Mouse (Mus musculus) midbrain, embryonic 15.5 days (tissue): Measurements from ENCODE around the gene Fyb. TPM values are rescaled to one million over a fixed set of nuclear protein-coding genes. Genes with fewer than 3 reads are reported as not detected.
"Not testable (repeated sequence)": the region's sequence is repeated elsewhere in the genome, so short reads cannot be mapped to it uniquely, and the experiment has no call there.

Experiments
- ATAC-seq: fragments of 200-750 bp; cut with Nextera tagmentation; replicated peaks from 2 replicates; pipeline ENCODE4 v1.8.0; 2017; ENCODE audit warnings: moderate TSS enrichment
- H3K27ac ChIP-seq: fragments of 300-500 bp; sonication (generic); 2 replicates; pipeline ENCODE4 v1.5.1; 2015; ENCODE audit warnings: mild to moderate bottlenecking, inconsistent platforms
- H3K27me3 ChIP-seq: fragments of 300-500 bp; sonication (generic); replicated peaks from 2 replicates; pipeline ENCODE4 v1.6.1; 2015; ENCODE audit warnings: inconsistent platforms
- H3K36me3 ChIP-seq: fragments of 300-500 bp; sonication (generic); replicated peaks from 2 replicates; pipeline ENCODE4 v1.6.1; 2015; ENCODE audit warnings: inconsistent platforms
- H3K4me1 ChIP-seq: fragments of 300-500 bp; sonication (generic); 2 replicates; pipeline ENCODE4 v1.6.1; 2015; ENCODE audit warnings: inconsistent platforms
- H3K4me2 ChIP-seq: fragments of 300-500 bp; sonication (generic); 2 replicates; pipeline ENCODE4 v1.6.1; 2015; ENCODE audit warnings: inconsistent platforms, mild to moderate bottlenecking, moderate library complexity
- H3K4me3 ChIP-seq: fragments of 300-500 bp; sonication (generic); 2 replicates; pipeline ENCODE4 v1.5.1; 2015; ENCODE audit warnings: mild to moderate bottlenecking, inconsistent platforms
- H3K9ac ChIP-seq: fragments of 300-500 bp; sonication (generic); 2 replicates; pipeline ENCODE4 v1.6.1; 2015; ENCODE audit warnings: mild to moderate bottlenecking, inconsistent platforms
- H3K9me3 ChIP-seq: fragments of 300-500 bp; sonication (generic); 2 replicates; pipeline ENCODE4 v1.6.1; 2016; ENCODE audit warnings: inconsistent platforms
- WGBS: fragments of 180-500 bp; shearing (Covaris S2); methylation state at CpG from one replicate; pipeline ENCODE4 v1.1.7; 2015; ENCODE audit warnings: mixed read lengths; 5-methylcytosine and 5-hydroxymethylcytosine counted together
- polyA plus RNA-seq: library from polyadenylated mRNA; unstranded; fragments of >200 nt; fragmentation: Nextera tagmentation; extraction: Ambion mirVana; gene quantifications from 2 replicates; pipeline ENCODE4 v1.2.1, GENCODE M21; 2015

The Fyb gene
- polyA plus RNA-seq, 1 experiment from 2014 or later, result 3.4 TPM

DNA sequence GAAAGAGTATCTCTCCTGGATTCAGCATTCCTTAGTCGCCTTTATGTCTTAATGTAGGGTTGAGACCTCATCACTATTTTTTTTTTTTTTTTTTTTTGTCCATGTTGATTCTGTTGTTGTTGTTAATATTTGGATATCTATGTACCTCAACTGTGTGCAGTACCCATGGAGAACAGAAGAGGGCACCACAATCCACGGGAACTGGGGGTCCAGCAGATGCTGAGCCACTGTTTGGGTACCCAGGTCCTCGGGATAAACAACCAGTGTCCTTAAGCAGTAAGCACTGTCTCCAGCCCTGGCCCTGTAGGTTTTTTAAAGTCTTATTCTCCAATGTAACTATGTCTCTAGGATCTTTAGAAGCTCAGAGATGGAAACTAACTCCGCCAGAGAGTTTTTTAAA, 43.2 kb downstream of the Fyb start:
- no peaks in the 10 kb centered on the region for H3K27me3 ChIP-seq
- H3K9me3 ChIP-seq, result no peaks in the 10 kb centered on the region
- 94% methylated on average over 4 of the region's 4 CpGs for WGBS
- no peak overlapping the region for H3K27ac ChIP-seq
- H3K9ac ChIP-seq, result no peak overlapping the region
- H3K4me2 ChIP-seq, result no peak overlapping the region
- H3K4me1 ChIP-seq, result no peaks in the 10 kb centered on the region
- no peak overlapping the region for H3K4me3 ChIP-seq
- no peak for ATAC-seq
- no peaks in the 10 kb centered on the region for H3K36me3 ChIP-seq

DNA sequence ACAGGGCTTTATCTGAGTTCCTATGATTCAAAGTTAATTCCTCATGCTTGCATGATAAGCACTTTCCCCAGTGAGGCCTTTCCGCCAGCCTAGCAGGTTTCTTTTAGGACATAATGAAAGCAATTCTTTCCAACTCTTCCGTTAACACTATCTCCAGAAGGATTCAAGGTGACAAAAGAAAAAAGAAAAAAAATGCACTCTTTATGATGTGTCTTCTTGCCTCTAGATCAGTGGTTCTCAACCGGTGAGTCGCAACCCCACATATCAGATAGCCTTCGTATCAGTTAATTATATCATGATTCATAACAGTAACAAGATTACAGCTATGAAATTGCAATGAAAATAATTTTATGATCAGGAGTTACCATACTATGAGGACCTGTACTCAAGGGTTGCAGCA, 45.3 kb downstream of the Fyb start:
- Histone ChIP-seq H3K4me1 (no peaks in the 10 kb centered on the region), H3K27ac (no peak overlapping the region), H3K4me3 (no peak overlapping the region), H3K4me2 (no peak overlapping the region), H3K9ac (no peak overlapping the region), H3K27me3 (no peaks in the 10 kb centered on the region), H3K36me3 (no peaks in the 10 kb centered on the region), H3K9me3 (no peaks in the 10 kb centered on the region)
- 90% methylated on average over 5 of the region's 5 CpGs for WGBS
- ATAC-seq, result no peak

DNA sequence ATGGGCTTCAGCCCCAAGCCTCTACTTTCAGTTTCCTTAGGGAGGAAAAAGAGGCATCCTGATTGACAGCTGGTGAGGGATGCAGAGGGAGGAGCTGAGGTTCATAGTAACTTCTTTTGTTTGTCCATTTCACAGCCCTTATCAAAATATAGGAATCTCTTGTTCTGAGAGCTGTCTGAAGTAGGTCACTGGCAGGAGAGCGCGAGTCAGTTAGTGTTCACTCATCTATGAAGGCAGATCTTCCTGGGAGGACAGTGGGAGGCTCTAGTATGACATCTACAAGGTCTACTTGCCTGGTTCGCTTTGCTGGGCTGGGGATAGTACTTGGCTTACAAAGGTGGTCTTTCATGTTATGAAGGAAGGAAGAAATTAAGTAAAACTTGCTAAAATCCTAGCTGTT, 46.0 kb downstream of the Fyb start:
- no peaks in the 10 kb centered on the region for H3K4me1 ChIP-seq
- H3K9ac ChIP-seq, result no peak overlapping the region
- ATAC-seq, result no peak
- H3K27me3 ChIP-seq, result no peaks in the 10 kb centered on the region
- H3K4me2 ChIP-seq, result no peak overlapping the region
- no peaks in the 10 kb centered on the region for H3K36me3 ChIP-seq
- H3K9me3 ChIP-seq, result no peaks in the 10 kb centered on the region
- WGBS, result 88% methylated on average over 3 of the region's 3 CpGs
- H3K4me3 ChIP-seq, result no peak overlapping the region
- no peak overlapping the region for H3K27ac ChIP-seq

DNA sequence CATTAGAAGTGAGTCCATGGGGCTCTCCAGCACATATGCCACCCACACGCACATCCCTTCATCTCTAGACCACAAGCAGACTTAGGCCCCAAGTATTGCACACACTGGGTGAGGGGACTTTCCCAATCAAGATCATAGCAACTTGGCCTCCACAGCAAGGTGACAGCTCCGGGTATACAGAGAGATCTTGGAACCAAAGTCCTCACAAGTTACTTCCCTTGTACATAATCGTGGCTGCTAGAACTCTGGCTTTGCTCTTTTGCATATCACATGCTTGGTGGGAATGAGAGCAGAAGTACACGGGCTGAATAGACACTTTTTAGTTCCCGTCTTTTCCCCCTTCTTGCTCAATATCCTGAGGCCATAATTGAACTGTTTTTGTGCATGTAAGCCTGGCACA, 46.4 kb downstream of the Fyb start:
- 85% methylated on average over 5 of the region's 5 CpGs for WGBS
- Histone ChIP-seq H3K9ac (no peak overlapping the region), H3K27ac (no peak overlapping the region), H3K4me1 (no peaks in the 10 kb centered on the region), H3K4me3 (no peak overlapping the region), H3K9me3 (no peaks in the 10 kb centered on the region), H3K36me3 (no peaks in the 10 kb centered on the region), H3K27me3 (no peaks in the 10 kb centered on the region), H3K4me2 (no peak overlapping the region)
- ATAC-seq, result no peak

DNA sequence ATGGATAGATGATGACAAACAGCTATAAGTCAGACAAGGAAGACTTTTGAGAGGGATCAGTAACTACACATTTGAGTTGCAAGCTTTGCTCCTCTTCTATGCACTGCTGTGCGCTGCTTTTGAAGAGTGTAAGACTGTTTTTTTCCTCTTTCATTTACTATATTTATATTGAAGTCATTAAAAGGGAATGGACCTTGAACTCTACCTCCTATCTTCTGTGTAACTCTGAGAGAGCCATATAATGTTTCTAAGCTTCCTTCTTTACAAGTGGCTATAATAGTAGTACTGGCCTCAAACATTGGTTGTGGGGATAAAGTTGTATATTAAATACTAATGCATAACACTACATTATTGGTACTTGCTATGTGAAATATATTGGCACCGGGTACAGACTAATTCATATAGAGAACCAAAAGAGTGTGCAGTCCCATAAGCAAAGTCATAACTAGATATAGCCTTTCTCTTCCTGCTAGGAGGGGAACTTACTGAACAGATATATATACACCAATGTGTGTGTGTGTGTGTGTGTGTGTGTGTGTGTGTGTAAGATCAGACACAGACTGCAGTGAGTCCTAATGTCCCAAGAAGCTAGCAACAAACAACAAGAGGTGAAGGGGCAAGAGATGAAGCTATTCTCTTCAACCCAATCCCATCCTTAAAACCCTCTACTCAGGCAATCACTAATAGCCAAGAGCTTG, 47.7 kb downstream of the Fyb start:
- H3K9ac ChIP-seq, result no peak overlapping the region
- H3K4me3 ChIP-seq, result no peak overlapping the region
- H3K4me1 ChIP-seq, result no peaks in the 10 kb centered on the region
- no peak overlapping the region for H3K4me2 ChIP-seq
- ATAC-seq, result peak; percentile 28; the same call in 1 of the 2 replicates
- no peaks in the 10 kb centered on the region for H3K27me3 ChIP-seq
- no peaks in the 10 kb centered on the region for H3K36me3 ChIP-seq
- H3K9me3 ChIP-seq, result no peaks in the 10 kb centered on the region
- WGBS, result 94% methylated on average over 2 of the region's 2 CpGs
- H3K27ac ChIP-seq, result no peak overlapping the region

DNA sequence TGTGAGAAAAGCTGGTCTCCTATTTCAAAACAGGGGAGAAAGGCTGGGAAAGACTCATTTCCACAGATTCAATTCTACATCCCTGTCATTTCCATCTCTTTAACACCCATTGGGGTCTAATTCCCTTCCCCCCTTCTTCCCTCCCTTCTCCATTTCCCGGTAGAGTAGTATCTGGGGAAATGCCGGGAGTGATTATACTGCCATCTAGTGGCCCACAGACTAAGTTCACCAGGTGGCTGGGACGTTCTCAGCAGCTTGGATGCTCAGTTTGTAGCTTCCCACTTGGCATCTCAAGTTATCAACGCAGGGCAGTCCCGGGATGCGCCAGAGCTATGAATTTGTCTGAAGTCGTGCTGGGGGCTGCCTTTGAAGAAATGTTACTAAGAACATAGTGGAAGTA, 48.2 kb downstream of the Fyb start:
- H3K27me3 ChIP-seq, result no peaks in the 10 kb centered on the region
- no peak overlapping the region for H3K27ac ChIP-seq
- H3K36me3 ChIP-seq, result no peaks in the 10 kb centered on the region
- H3K4me1 ChIP-seq, result no peaks in the 10 kb centered on the region
- 9% methylated on average over 7 of the region's 7 CpGs for WGBS
- no peak overlapping the region for H3K4me3 ChIP-seq
- H3K4me2 ChIP-seq, result no peak overlapping the region
- no peaks in the 10 kb centered on the region for H3K9me3 ChIP-seq
- peak; percentile 92 for ATAC-seq
- H3K9ac ChIP-seq, result no peak overlapping the region

DNA sequence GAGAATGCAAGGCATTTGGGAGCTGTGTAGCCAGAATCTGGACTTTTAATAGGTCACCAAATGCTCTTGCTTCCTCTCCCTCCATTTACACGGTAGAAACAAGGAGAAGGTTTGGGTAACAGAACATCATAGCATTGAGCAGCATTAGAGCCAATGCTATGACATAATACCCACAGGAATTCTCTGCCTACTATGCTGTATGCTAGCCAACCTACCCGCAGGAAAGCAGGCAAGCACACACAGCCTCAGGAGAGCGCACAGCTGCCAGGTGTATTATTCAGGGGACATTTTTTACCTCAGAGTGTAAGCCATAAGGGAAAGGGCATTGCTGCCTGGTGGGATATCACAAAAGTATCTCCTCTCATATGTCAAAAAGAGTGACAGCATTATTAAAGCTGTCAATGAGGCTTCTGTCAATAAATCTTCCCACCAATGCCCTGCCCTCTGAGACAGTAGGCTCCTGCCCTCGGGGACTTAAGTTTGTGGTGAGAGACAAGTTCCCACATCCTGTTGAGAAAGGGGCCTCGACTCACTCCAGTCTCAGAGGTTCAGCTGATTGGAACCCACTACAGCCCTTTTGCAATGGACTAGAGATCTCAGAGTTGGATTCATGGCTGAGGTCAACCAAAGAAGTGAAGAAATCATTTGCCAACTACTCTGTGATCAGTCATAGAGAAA, 51.8 kb downstream of the Fyb start:
- 65% methylated on average over 5 of the region's 5 CpGs for WGBS

DNA sequence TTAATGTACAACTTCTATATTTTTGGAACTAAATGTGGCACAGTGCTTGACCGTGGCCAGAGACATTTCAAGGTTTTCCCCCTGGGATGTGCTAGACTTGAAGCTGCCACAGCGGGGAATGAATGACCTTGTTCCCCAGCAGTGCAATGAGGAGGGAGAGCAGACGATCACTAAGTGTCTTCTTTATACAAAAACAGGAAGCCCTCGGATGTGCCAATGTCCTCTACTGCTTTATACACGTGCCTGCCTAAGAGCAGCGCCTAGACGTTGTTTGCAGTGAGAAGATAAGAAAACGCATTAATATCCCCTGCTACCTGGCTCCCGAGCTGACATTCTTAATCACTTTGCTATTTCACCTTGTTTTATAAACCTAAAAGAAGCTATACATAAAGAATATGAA, 55.3 kb downstream of the Fyb start:
- Histone ChIP-seq H3K27me3 (no peaks in the 10 kb centered on the region), H3K4me3 (no peak overlapping the region), H3K4me1 (no peaks in the 10 kb centered on the region), H3K36me3 (no peaks in the 10 kb centered on the region), H3K9ac (no peak overlapping the region), H3K27ac (no peak overlapping the region), H3K4me2 (no peak overlapping the region), H3K9me3 (no peaks in the 10 kb centered on the region)
- no peak for ATAC-seq
- WGBS, result 78% methylated on average over 9 of the region's 9 CpGs

More for the DNA sequence above, 51.8 kb downstream of the Fyb start:
- H3K4me2 ChIP-seq, result no peak overlapping the region
- no peak for ATAC-seq
- no peak overlapping the region for H3K4me3 ChIP-seq
- H3K36me3 ChIP-seq, result no peaks in the 10 kb centered on the region
- no peaks in the 10 kb centered on the region for H3K9me3 ChIP-seq
- no peak overlapping the region for H3K27ac ChIP-seq
- no peaks in the 10 kb centered on the region for H3K4me1 ChIP-seq
- no peaks in the 10 kb centered on the region for H3K27me3 ChIP-seq
- no peak overlapping the region for H3K9ac ChIP-seq

DNA sequence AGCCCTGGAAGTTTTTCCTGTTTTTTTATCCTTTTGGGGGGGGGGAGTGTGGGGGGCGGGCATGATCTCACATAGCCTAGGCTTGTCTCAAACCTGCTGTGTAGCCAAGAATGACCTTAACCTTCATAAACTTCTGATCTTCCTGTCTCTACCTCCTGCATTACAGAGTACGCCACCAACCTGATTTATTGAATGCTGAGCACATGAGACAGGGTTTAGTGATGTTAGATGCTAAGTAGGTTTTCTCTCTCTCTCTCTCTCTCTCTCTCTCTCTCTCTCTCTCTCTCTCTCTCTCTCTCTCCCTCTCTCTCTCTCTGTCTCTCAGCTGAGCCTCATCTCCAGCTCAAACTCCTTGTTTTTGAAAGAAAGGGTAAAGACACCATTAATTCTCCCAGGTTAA, 56.0 kb downstream of the Fyb start:
- Histone ChIP-seq H3K4me2 (no peak overlapping the region), H3K4me1 (no peaks in the 10 kb centered on the region), H3K27ac (no peak overlapping the region), H3K36me3 (no peaks in the 10 kb centered on the region), H3K9me3 (no peaks in the 10 kb centered on the region), H3K9ac (no peak overlapping the region), H3K27me3 (no peaks in the 10 kb centered on the region), H3K4me3 (no peak overlapping the region)
- WGBS, result 84% methylated on average over 2 of the region's 2 CpGs
- ATAC-seq, result no peak

DNA sequence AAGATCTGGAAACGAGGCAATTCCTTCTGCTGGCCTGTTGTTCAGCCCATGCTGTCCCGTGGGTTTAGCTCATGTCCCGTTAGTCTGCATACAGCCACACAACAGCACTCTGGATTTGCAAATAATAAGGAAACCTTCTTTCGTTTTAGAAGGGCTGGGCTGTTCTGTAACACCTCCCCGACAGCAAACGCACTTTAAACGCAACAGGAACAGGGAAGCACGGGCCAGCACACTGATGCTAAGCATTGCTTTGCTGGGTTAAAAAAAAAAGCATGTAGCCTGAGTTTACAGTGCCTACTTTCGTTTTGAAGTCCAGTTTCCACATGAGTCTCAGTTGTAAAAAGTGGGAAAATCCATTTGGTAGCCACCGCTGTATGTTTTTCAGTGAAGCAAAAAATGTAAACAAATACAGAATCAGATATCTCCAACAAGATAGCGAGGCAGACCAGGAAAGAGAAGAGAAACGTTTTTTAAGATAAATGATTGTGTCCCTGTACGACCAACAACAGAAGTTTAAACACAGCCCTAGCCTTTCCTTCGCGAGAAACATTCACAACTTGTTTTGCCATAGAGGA, 56.6 kb downstream of the Fyb start:
- Histone ChIP-seq H3K4me3 (no peak overlapping the region), H3K9ac (no peak overlapping the region), H3K27ac (no peak overlapping the region), H3K4me2 (no peak overlapping the region), H3K9me3 (no peaks in the 10 kb centered on the region), H3K36me3 (no peaks in the 10 kb centered on the region), H3K4me1 (no peaks in the 10 kb centered on the region), H3K27me3 (no peaks in the 10 kb centered on the region)
- no peak for ATAC-seq
- 82% methylated on average over 15 of the region's 15 CpGs for WGBS

DNA sequence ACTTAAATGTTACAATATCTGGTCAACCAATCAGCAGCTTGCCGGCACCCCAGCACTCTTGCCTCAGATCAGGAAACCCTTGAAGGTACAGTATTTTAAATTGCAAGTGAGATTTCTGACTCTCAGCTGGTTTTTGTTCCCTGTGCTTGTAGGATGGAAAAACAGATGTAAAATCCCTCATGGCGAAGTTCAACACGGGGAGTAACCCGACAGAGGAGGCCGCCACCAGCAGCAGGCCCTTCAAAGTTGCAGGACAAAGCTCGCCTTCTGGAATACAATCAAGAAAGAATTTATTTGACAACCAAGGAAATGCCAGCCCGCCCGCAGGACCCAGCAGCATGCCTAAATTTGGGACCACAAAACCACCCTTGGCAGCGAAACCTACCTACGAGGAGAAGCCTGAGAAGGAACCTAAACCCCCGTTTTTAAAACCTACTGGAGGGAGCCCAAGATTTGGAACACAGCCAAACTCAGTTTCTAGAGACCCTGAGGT, 57.2 kb downstream of the Fyb start:
- Histone ChIP-seq H3K9me3 (no peaks in the 10 kb centered on the region), H3K36me3 (no peaks in the 10 kb centered on the region), H3K27ac (no peak overlapping the region), H3K4me2 (no peak overlapping the region), H3K4me1 (no peaks in the 10 kb centered on the region), H3K27me3 (no peaks in the 10 kb centered on the region), H3K4me3 (no peak overlapping the region), H3K9ac (no peak overlapping the region)
- 85% methylated on average over 11 of the region's 11 CpGs for WGBS
- ATAC-seq, result no peak

DNA sequence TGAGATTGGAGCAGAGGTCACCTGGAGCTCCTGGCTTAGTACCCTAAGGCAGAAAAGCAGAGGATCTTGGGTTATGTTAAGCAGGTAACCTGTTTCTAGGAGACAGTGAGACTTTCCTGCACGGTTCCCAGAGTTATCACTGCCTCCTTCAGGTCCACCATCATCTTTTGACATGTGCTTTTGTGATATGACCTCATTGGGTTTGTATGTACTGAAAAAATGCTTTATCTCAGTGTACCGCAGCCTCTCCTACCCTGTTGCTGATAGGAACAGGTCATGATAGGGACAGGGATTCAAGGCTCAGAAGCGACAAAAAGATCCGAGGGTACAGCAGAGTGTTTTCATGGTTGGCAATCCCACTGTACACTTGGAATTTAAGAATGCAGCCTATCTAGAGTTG, 62.0 kb downstream of the Fyb start:
- Histone ChIP-seq H3K4me3 (no peak overlapping the region), H3K9me3 (no peaks in the 10 kb centered on the region), H3K27me3 (no peaks in the 10 kb centered on the region), H3K4me1 (no peaks in the 10 kb centered on the region), H3K9ac (no peak overlapping the region), H3K36me3 (no peaks in the 10 kb centered on the region), H3K4me2 (no peak overlapping the region), H3K27ac (no peak overlapping the region)
- no peak for ATAC-seq
- WGBS, result 92% methylated on average over 4 of the region's 4 CpGs

DNA sequence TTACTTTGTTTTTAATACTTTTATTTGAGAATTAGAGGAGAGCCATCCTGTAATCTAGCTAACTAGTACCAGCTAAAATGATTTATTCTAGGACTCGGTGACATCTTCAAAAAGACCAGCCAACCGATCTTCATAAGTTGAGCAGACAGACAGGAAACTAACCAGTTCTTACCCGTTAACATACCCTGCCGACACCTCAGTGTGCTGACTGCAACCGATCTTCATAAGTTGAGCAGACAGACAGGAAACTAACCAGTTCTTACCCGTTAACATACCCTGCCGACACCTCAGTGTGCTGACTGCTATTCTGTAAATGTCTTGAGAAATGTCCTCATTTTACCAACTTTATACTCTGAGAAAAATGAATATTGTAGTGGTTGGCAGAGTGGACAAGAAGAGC, 63.7 kb downstream of the Fyb start:
- not testable (repeated sequence) for H3K27me3 ChIP-seq, H3K36me3 ChIP-seq, H3K4me3 ChIP-seq, H3K27ac ChIP-seq, H3K9me3 ChIP-seq, H3K4me1 ChIP-seq, H3K4me2 ChIP-seq, H3K9ac ChIP-seq, ATAC-seq
- 94% methylated on average over 7 of the region's 7 CpGs for WGBS
